Mouse (Mus musculus) ES-CJ7 (cell line): ENCODE results near the gene Cdh13.

Experiments
- DNase-seq: peaks from one replicate; pipeline ENCODE4 v3.0.0; 2011; ENCODE audit warnings: low read depth, low spot score

Cdh13 gene

GRCm38 (mm10) chr8:119245181-119245580, 961.6 kb downstream of the Cdh13 start:
- DNase-seq, result peak; percentile 54

- DNase-seq, result no peak
Observed at GRCm38 (mm10) chr8:119245641-119246040, 962.1 kb downstream of the Cdh13 start.

- no peak for DNase-seq
Observed at GRCm38 (mm10) chr8:119254358-119254757, 970.8 kb downstream of the Cdh13 start.

DNA sequence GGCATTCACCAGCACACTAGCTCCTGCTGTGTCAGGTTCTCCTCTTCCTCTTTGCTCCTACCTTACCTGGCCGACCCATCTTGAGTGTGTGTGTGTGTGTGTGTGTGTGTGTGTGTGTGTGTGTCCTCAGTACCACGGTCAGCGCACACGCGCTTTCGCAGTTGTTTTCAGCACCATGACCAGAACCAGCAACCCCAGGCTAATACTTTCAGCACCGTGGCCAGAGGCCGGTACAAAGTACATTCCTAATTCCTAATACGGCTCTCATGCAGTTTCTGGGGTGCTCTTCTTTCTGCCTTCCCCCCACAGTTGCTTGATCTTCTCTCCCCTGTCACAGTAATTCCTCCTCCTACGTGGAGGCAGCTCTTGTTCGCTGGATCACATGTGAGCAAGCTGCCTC, 975.1 kb downstream of the Cdh13 start:
- peak; percentile 57 for DNase-seq

DNA sequence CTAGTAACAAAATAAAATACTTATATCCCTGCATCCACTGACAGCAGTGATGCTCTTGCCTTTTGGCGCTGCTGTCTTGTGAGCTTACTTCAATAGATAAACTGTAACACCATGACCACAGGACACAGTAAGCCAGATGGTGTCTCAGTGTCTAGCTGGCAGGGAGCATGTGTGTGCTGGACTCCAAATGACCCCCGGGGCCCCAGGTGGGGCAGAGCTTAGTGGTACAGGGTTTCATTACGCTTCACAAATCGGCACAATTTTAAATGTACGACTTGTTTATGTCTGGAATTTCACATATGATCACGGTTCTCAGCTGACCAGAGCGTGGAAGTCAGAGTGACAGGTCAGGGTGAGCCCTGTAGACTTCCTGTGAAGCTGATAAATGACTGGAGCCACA, 980.2 kb downstream of the Cdh13 start:
- DNase-seq, result no peak

DNA sequence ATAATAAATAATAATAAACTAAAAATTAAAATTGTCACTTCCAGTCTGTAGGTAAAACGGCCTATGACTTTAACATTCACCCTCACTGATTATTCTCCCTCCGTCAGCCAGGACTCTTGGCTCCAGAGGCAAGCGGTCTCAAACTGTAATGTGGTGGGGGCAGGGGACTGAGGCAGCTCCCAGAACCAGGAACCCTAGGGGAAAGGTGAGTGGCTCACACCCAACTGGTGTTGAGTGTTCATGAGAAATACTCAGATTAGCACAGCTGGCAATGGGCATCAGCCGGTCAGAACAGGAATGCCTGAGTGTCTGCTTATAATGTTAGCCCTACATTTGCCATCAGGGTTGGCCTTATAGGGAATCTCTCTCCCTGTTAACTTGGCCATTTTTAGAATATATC, 982.8 kb downstream of the Cdh13 start:
- DNase-seq, result no peak

DNA sequence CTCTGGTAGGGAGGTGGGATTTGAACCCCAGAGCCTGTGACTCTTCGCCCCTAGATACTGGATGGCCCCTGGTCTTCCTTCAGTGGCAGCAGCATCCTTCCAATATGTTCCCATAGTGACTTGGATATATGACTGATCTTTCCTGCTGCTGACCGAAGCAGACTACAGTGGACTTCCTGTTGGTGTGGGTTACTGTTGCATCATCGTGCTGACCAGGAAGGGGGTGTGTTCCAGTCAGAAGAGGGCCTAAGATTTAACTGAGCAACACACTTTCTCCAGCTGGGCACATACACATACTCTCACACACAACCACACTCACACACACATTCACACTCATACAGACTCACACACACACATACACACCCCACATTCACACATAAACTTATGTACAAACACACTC, 986.0 kb downstream of the Cdh13 start:
- DNase-seq, result no peak

GRCm38 (mm10) chr8:119270371-119270770, 986.8 kb downstream of the Cdh13 start:
- DNase-seq, result no peak

DNA sequence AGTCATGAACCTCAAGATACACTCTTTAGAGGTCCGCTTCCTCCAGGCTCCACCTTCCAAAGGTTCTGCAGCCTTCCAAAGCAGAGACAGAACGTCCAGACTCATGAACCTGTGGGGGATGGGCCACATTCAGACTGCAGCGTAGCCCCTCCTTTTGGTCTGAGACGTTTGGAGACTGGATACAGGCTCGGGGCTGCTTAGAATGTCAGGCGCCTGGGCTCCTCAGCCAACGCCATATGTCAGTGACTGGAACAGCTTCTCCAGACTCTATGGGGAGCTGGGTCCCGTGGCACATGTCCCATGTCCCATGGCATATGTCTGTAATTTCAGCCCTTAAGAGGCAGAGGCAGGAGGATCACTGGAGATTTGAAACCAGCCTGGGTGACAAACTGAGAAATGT, 989.4 kb downstream of the Cdh13 start:
- DNase-seq, result no peak

GRCm38 (mm10) chr8:119275442-119275841, 991.9 kb downstream of the Cdh13 start:
- no peak for DNase-seq

GRCm38 (mm10) chr8:119277047-119277451, 993.5 kb downstream of the Cdh13 start:
- DNase-seq, result no peak

GRCm38 (mm10) chr8:119281761-119282160, 998.2 kb downstream of the Cdh13 start:
- DNase-seq, result no peak

GRCm38 (mm10) chr8:119284516-119284915, 1001.0 kb downstream of the Cdh13 start:
- DNase-seq, result no peak

DNA sequence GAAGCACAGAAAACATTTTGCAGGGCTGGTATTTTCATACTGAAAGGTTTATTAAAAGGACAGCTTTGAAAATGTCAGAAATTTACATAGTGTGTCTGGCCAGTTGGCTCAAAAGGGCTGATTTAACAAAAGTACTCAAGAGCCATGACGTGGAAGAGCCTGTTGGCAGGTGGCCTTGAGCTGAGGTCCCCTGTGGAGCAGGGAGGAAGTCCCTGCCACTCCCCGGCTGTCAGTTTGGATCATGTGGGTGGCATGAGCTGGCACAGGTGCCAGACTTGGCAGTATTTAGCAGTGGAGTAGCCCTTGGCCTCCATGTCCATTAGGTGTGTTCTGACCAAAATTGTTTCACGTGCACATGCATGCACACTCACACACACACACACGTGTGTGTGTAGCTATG, 1001.4 kb downstream of the Cdh13 start:
- DNase-seq, result no peak

- peak; percentile 81 for DNase-seq
Observed at GRCm38 (mm10) chr8:119295477-119295876, 1011.9 kb downstream of the Cdh13 start.

- DNase-seq, result peak; percentile 65
Observed at GRCm38 (mm10) chr8:119297752-119298151, 1014.2 kb downstream of the Cdh13 start.

DNA sequence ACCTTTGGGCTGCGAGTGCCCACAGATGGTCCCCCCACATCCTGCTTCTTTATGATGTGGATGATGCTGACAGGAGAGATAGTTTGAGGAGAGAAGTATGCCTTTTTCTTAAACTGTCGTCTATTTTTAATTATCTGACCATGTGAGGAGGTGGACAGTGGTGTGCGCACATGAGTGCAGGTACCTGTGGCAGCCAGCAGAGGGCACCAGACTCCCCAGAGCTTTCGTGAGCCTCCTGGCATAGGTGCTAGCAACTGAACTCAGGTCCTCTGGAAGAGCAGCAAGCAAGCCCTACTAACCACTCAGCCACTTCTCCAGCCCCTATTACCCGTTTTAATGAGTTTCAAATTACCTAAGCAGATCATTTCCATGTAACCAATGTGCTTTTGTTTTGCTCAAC, 1016.8 kb downstream of the Cdh13 start:
- peak; percentile 26 for DNase-seq

DNA sequence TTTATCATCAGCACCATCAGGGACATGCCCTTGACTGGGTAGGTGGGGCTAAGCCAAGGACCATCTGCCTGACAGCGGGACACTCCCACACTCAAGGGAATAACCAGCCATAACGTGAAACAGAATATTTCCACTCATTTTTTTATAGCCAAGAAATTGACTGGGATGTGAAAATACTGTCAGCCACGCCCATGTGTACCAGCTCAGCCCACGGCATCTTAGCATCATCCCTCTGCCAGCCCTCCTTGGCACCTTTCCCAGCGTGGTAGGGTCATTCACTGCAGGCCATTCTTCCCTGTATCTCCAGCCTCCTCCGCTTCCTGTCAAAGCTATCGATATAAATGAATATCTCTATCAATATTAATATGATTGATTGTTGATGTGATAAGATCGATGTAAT, 1020.7 kb downstream of the Cdh13 start:
- no peak for DNase-seq

DNA sequence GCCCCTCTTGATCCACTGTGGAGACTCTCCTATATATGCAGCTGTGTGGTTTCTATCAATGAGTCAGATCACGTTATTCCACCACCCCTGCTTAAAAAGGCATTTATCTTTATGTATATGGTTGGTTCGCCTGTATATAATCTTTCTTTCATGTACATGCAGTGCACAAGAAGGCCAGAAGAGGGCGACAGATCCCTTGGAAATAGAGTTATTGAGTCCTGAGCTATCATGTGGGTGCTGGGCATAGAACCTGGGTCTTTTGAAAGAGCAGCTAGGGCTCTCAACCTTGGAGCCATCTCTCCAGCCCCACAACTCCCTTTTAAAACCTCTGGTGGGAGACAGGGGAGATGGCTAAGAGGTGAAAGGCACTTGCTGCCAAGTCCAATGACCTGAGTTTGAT, 1027.9 kb downstream of the Cdh13 start:
- DNase-seq, result peak; percentile 65

- no peak for DNase-seq
Observed at GRCm38 (mm10) chr8:119323215-119323614, 1039.7 kb downstream of the Cdh13 start.

GRCm38 (mm10) chr8:119339546-119339945, 1056.0 kb downstream of the Cdh13 start:
- DNase-seq, result no peak

- no peak for DNase-seq
Observed at GRCm38 (mm10) chr8:119343606-119344005, 1060.1 kb downstream of the Cdh13 start.

- peak; percentile 99 for DNase-seq
Observed at GRCm38 (mm10) chr8:119344190-119344856, 1060.8 kb downstream of the Cdh13 start, which contains the start of gene Hsbp1. Gene Hsbp1, plus strand, starts transcription at chr8:119344488.
